Mouse (Mus musculus): ENCODE data around the gene Hck.

- TF ChIP-seq POLR2A (IDR thresholded peaks at IDR 0.05; ENCODE audit: low read depth, low read length) (no peak), CTCF (IDR thresholded peaks at IDR 0.05; ENCODE audit: borderline replicate concordance, insufficient read depth, low read length) (no peak)
Measured at GRCm38 (mm10) chr2:153087091-153087490, 21.2 kb upstream of the Hck start.
